27 mouse cellular contexts compared by ENCODE assay signal in genomic region chr19:4066877-4067276, GRCm38 (mm10). TPM values are rescaled to one million over a fixed set of nuclear protein-coding genes. Genes with fewer than 3 reads are reported as not detected.
"Had no signal": no experiment of that assay in that cellular context is flagged by ENCODE, and none has a peak within 500 bp of the region (broad histone marks: within the 10 kb centered on the region; RNA-seq: fewer than 3 reads in every experiment).

No protein-coding gene starts in this region.

- H3K9me3 ChIP-seq: limb, embryonic 10.5 days; limb, embryonic 13.5 days; liver, embryonic 13.5 days; midbrain, embryonic 12.5 days; midbrain, embryonic 15.5 days; neural tube, embryonic 13.5 days had no signal

- H3K4me1 ChIP-seq: limb, embryonic 10.5 days; limb, embryonic 13.5 days; midbrain, embryonic 12.5 days; midbrain, embryonic 15.5 days; neural tube, embryonic 13.5 days had no signal

- ATAC-seq: hindbrain, postnatal 0 days; midbrain, embryonic 15.5 days had no signal

- H3K4me2 ChIP-seq: limb, embryonic 13.5 days; liver, embryonic 13.5 days; midbrain, embryonic 12.5 days; midbrain, embryonic 15.5 days; neural tube, embryonic 13.5 days had no signal

- H3K36me3 ChIP-seq: limb, embryonic 10.5 days; limb, embryonic 13.5 days; liver, embryonic 13.5 days; midbrain, embryonic 12.5 days; midbrain, embryonic 15.5 days; neural tube, embryonic 13.5 days had no signal

- H3K9ac ChIP-seq: limb, embryonic 13.5 days; liver, embryonic 13.5 days; midbrain, embryonic 12.5 days; midbrain, embryonic 15.5 days; neural tube, embryonic 13.5 days had no signal

- H3K27me3 ChIP-seq: limb, embryonic 13.5 days; liver, embryonic 13.5 days; midbrain, embryonic 12.5 days; midbrain, embryonic 15.5 days; neural tube, embryonic 13.5 days had no signal

- H3K27ac ChIP-seq: hindbrain, postnatal 0 days; kidney, postnatal 0 days; layer of hippocampus, adult 2 months; limb, embryonic 10.5 days; limb, embryonic 13.5 days; macrophage; midbrain, embryonic 12.5 days; midbrain, embryonic 15.5 days; neural tube, embryonic 13.5 days had no signal

- DNase-seq: kidney, adult 11 months; kidney, postnatal 25 days; layer of hippocampus, adult 9-11 months; liver, embryonic 13.5 days; lung, adult 18-20 months; thymus, adult 18-20 months; thymus, postnatal 14 days; thymus, postnatal 4 days had no signal

- H3K4me3 ChIP-seq: layer of hippocampus, adult 2 months; limb, embryonic 10.5 days; limb, embryonic 13.5 days; liver, embryonic 13.5 days; midbrain, embryonic 12.5 days; midbrain, embryonic 15.5 days; neural tube, embryonic 13.5 days had no signal

RNA-seq across cellular contexts. Expression of gene Gstp3, which starts 7.5 kb away (rescaled TPM):
- total RNA-seq: hindbrain, postnatal 0 days; layer of hippocampus, adult 2 months; layer of hippocampus, postnatal 25 days; left cerebral cortex, adult 18-20 months; left cerebral cortex, postnatal 25 days had no signal
- polyA plus RNA-seq: hindbrain, postnatal 0 days; kidney, postnatal 0 days; limb, embryonic 10.5 days; limb, embryonic 13.5 days; macrophage; midbrain, embryonic 12.5 days; midbrain, embryonic 15.5 days; neural tube, embryonic 13.5 days; stomach, embryonic 14.5 days had no signal

RNA-seq across cellular contexts. Expression of gene Cabp2, which starts 14.5 kb away (rescaled TPM):
- total RNA-seq: hindbrain, postnatal 0 days; layer of hippocampus, adult 2 months; layer of hippocampus, postnatal 25 days; left cerebral cortex, adult 18-20 months; left cerebral cortex, postnatal 25 days; megakaryocyte, adult 5-6 weeks; neutrophil, adult 5-6 weeks had no signal
- polyA plus RNA-seq: hindbrain, postnatal 0 days; inflammation-experienced regulatory T-cells, adult 6 months; large intestine, adult 2 months; limb, embryonic 10.5 days; limb, embryonic 13.5 days; lung, postnatal 0 days; macrophage; midbrain, embryonic 12.5 days; neural tube, embryonic 13.5 days; small intestine, adult 2 months; stomach, embryonic 14.5 days had no signal

RNA-seq across cellular contexts. Expression of gene Gstp2, which starts 21.1 kb away (rescaled TPM):
- total RNA-seq: neutrophil, adult 5-6 weeks had no signal
- polyA plus RNA-seq: macrophage had no signal
